Mouse (Mus musculus): ENCODE measurements around the gene Git1. TPM values are rescaled to one million over a fixed set of nuclear protein-coding genes. Genes with fewer than 3 reads are reported as not detected.

Gene Git1
- polyA plus RNA-seq (2016; fragmentation: Nextera tagmentation; extraction: Ambion mirVana) = 3.1 and 3.2 TPM in 2 replicates

- Histone ChIP-seq H3K9me3 (replicated peaks) (no peaks in the 10 kb centered on the region), H3K27me3 (replicated peaks) (peaks cover 22% of the 10 kb centered on the region), H3K9ac (peak within 1 kb of the TSS; percentile 88), H3K4me3 (peak within 1 kb of the TSS; percentile 88), H3K27ac (peak within 1 kb of the TSS; percentile 82), H3K4me2 (peak within 1 kb of the TSS; percentile 97), H3K36me3 (peaks cover 2% of the 10 kb centered on the region; the same call in 1 of the 2 replicates), H3K4me1 (peaks cover 88% of the 10 kb centered on the region)
- no peak for ATAC-seq
- WGBS (ENCODE audit: insufficient replicate concordance) = under 1% methylated on average over 67 of the region's 74 CpGs
Observed at GRCm38 (mm10) chr11:77493512-77494343, at the start of gene Git1. Gene Git1 (plus strand): TSS chr11:77493562.

GRCm38 (mm10) chr11:77444939-77445338 is 48.4 kb upstream of the Git1 start:
- peaks cover 21% of the 10 kb centered on the region for H3K4me1 ChIP-seq
- H3K27me3 ChIP-seq (replicated peaks) = no peaks in the 10 kb centered on the region
- H3K9me3 ChIP-seq (replicated peaks) = no peaks in the 10 kb centered on the region
- H3K27ac ChIP-seq = no peak overlapping the region
- H3K9ac ChIP-seq = no peak overlapping the region
- H3K4me2 ChIP-seq = no peak overlapping the region
- H3K4me3 ChIP-seq = no peak overlapping the region
- WGBS (ENCODE audit: insufficient replicate concordance) = 56% methylated on average over 2 of the region's 2 CpGs
- ATAC-seq = no peak
- peaks cover 31% of the 10 kb centered on the region for H3K36me3 ChIP-seq

GRCm38 (mm10) chr11:77446628-77447041 is 46.7 kb upstream of the Git1 start:
- Histone ChIP-seq H3K4me3 (no peak overlapping the region), H3K9me3 (replicated peaks) (no peaks in the 10 kb centered on the region), H3K9ac (no peak overlapping the region; the same call in 1 of the 2 replicates), H3K27ac (peak overlapping the region; percentile 65), H3K27me3 (replicated peaks) (no peaks in the 10 kb centered on the region), H3K36me3 (peaks cover 33% of the 10 kb centered on the region), H3K4me2 (0 out of 2 replicates have a peak overlapping the region, but pooled peaks have one; percentile 5), H3K4me1 (peaks cover 21% of the 10 kb centered on the region)
- peak; percentile 88 for ATAC-seq
- 15% methylated on average over 6 of the region's 6 CpGs for WGBS (ENCODE audit: insufficient replicate concordance)

GRCm38 (mm10) chr11:77449224-77449623 is 44.1 kb upstream of the Git1 start:
- WGBS (ENCODE audit: insufficient replicate concordance) = 73% methylated on average over 7 of the region's 7 CpGs
- Histone ChIP-seq H3K36me3 (peaks cover 42% of the 10 kb centered on the region), H3K9ac (no peak overlapping the region), H3K27ac (no peak overlapping the region), H3K4me2 (no peak overlapping the region), H3K4me3 (no peak overlapping the region), H3K27me3 (replicated peaks) (no peaks in the 10 kb centered on the region), H3K9me3 (replicated peaks) (no peaks in the 10 kb centered on the region), H3K4me1 (peaks cover 21% of the 10 kb centered on the region)
- no peak for ATAC-seq

- H3K27ac ChIP-seq = no peak overlapping the region
- no peak for ATAC-seq
- no peaks in the 10 kb centered on the region for H3K27me3 ChIP-seq (replicated peaks)
- H3K9ac ChIP-seq = no peak overlapping the region
- H3K4me2 ChIP-seq = no peak overlapping the region
- H3K36me3 ChIP-seq = peaks cover 54% of the 10 kb centered on the region
- H3K9me3 ChIP-seq (replicated peaks) = no peaks in the 10 kb centered on the region
- H3K4me3 ChIP-seq = no peak overlapping the region
- WGBS (ENCODE audit: insufficient replicate concordance) = 82% methylated on average over 2 of the region's 2 CpGs
- H3K4me1 ChIP-seq = peaks cover 7% of the 10 kb centered on the region
Observed at GRCm38 (mm10) chr11:77451670-77452069, 41.7 kb upstream of the Git1 start.

- WGBS (ENCODE audit: insufficient replicate concordance) = 73% methylated on average over 2 of the region's 2 CpGs
- H3K4me1 ChIP-seq = no peaks in the 10 kb centered on the region
- H3K9ac ChIP-seq = no peak overlapping the region
- peaks cover 53% of the 10 kb centered on the region for H3K36me3 ChIP-seq
- H3K27ac ChIP-seq = no peak overlapping the region
- no peak for ATAC-seq
- no peak overlapping the region for H3K4me3 ChIP-seq
- H3K9me3 ChIP-seq (replicated peaks) = no peaks in the 10 kb centered on the region
- H3K27me3 ChIP-seq (replicated peaks) = no peaks in the 10 kb centered on the region
- no peak overlapping the region for H3K4me2 ChIP-seq
Observed at GRCm38 (mm10) chr11:77453388-77453787, 40.0 kb upstream of the Git1 start.

GRCm38 (mm10) chr11:77455770-77456510 is 37.4 kb upstream of the Git1 start:
- ATAC-seq = no peak
- H3K4me3 ChIP-seq = no peak overlapping the region
- no peak overlapping the region for H3K9ac ChIP-seq
- peaks cover 14% of the 10 kb centered on the region for H3K27me3 ChIP-seq (replicated peaks)
- no peaks in the 10 kb centered on the region for H3K9me3 ChIP-seq (replicated peaks)
- H3K27ac ChIP-seq = no peak overlapping the region
- H3K4me2 ChIP-seq = no peak overlapping the region
- WGBS (ENCODE audit: insufficient replicate concordance) = 78% methylated on average over 9 of the region's 9 CpGs
- no peaks in the 10 kb centered on the region for H3K4me1 ChIP-seq
- peaks cover 33% of the 10 kb centered on the region for H3K36me3 ChIP-seq

- 74% methylated on average over 6 of the region's 6 CpGs for WGBS (ENCODE audit: insufficient replicate concordance)
- no peaks in the 10 kb centered on the region for H3K9me3 ChIP-seq (replicated peaks)
- no peak overlapping the region for H3K9ac ChIP-seq
- H3K27me3 ChIP-seq (replicated peaks) = peaks cover 24% of the 10 kb centered on the region
- ATAC-seq = no peak
- H3K27ac ChIP-seq = no peak overlapping the region
- H3K4me1 ChIP-seq = peaks cover 1% of the 10 kb centered on the region
- no peak overlapping the region for H3K4me2 ChIP-seq
- H3K36me3 ChIP-seq = peaks cover 32% of the 10 kb centered on the region
- no peak overlapping the region for H3K4me3 ChIP-seq
Observed at GRCm38 (mm10) chr11:77456866-77457265, 36.5 kb upstream of the Git1 start.

GRCm38 (mm10) chr11:77461856-77462255 is 31.5 kb upstream of the Git1 start:
- no peak overlapping the region for H3K27ac ChIP-seq
- peaks cover 74% of the 10 kb centered on the region for H3K27me3 ChIP-seq (replicated peaks)
- 6% methylated on average over 6 of the region's 6 CpGs for WGBS (ENCODE audit: insufficient replicate concordance)
- peak overlapping the region; percentile 59 for H3K4me3 ChIP-seq
- no peaks in the 10 kb centered on the region for H3K9me3 ChIP-seq (replicated peaks)
- H3K36me3 ChIP-seq = 0 out of 2 replicates have a peak, but pooled peaks cover 1% of the 10 kb centered on the region
- H3K9ac ChIP-seq = peak overlapping the region; percentile 43
- H3K4me2 ChIP-seq = peak overlapping the region; percentile 88
- H3K4me1 ChIP-seq = peaks cover 16% of the 10 kb centered on the region
- ATAC-seq = no peak

- 1% methylated on average over 71 of the region's 73 CpGs for WGBS (ENCODE audit: insufficient replicate concordance)
- ATAC-seq = no peak
- Histone ChIP-seq H3K27ac (no peak within 1 kb of the TSS), H3K4me3 (peak within 1 kb of the TSS; percentile 59), H3K4me2 (peak within 1 kb of the TSS; percentile 88), H3K9me3 (replicated peaks) (no peaks in the 10 kb centered on the region), H3K27me3 (replicated peaks) (peaks cover 80% of the 10 kb centered on the region), H3K36me3 (no peaks in the 10 kb centered on the region), H3K9ac (peak within 1 kb of the TSS; percentile 43), H3K4me1 (peaks cover 22% of the 10 kb centered on the region)
Observed at GRCm38 (mm10) chr11:77462283-77463100, 30.9 kb upstream of the Git1 start, which contains the start of gene Coro6. Gene Coro6 (plus strand): TSS chr11:77462411.

GRCm38 (mm10) chr11:77463101-77463445 is 30.3 kb upstream of the Git1 start:
- no peaks in the 10 kb centered on the region for H3K36me3 ChIP-seq
- H3K9me3 ChIP-seq (replicated peaks) = no peaks in the 10 kb centered on the region
- H3K27me3 ChIP-seq (replicated peaks) = peaks cover 86% of the 10 kb centered on the region
- 39% methylated on average over 8 of the region's 8 CpGs for WGBS (ENCODE audit: insufficient replicate concordance)
- peak overlapping the region; percentile 59 for H3K4me3 ChIP-seq
- H3K4me2 ChIP-seq = peak overlapping the region; percentile 88
- ATAC-seq = no peak
- no peak overlapping the region for H3K9ac ChIP-seq
- H3K27ac ChIP-seq = no peak overlapping the region
- peaks cover 28% of the 10 kb centered on the region for H3K4me1 ChIP-seq
